Mouse (Mus musculus) midbrain, embryonic 12.5 days (tissue): ENCODE data around the gene Nln. TPM values are rescaled to one million over a fixed set of nuclear protein-coding genes. Genes with fewer than 3 reads are reported as not detected.

ENCODE experiments used
- ATAC-seq: fragments of 200-750 bp; cut with Nextera tagmentation; 2 replicates; pipeline ENCODE4 v1.8.0; 2017; ENCODE audit warnings: low read depth, moderate TSS enrichment, moderate library complexity; ENCODE audit not compliant: low FRiP score
- H3K27ac ChIP-seq: fragments of 300-500 bp; sonication (generic); replicated peaks from 2 replicates; pipeline ENCODE4 v1.5.1; 2016; ENCODE audit warnings: mild to moderate bottlenecking
- H3K27me3 ChIP-seq: fragments of 300-500 bp; sonication (generic); 2 replicates; pipeline ENCODE4 v1.6.1; 2016; ENCODE audit warnings: mild to moderate bottlenecking
- H3K36me3 ChIP-seq: fragments of 300-500 bp; sonication (generic); 2 replicates; pipeline ENCODE4 v1.6.1; 2016
- H3K4me1 ChIP-seq: fragments of 300-500 bp; sonication (generic); 2 replicates; pipeline ENCODE4 v1.6.1; 2016
- H3K4me2 ChIP-seq: fragments of 300-500 bp; sonication (generic); replicated peaks from 2 replicates; pipeline ENCODE4 v1.6.1; 2016; ENCODE audit warnings: mild to moderate bottlenecking, moderate library complexity
- H3K4me3 ChIP-seq: fragments of 300-500 bp; sonication (generic); 2 replicates; pipeline ENCODE4 v1.5.1; 2016; ENCODE audit warnings: mild to moderate bottlenecking
- H3K9ac ChIP-seq: fragments of 300-500 bp; sonication (generic); replicated peaks from 2 replicates; pipeline ENCODE4 v1.6.1; 2016; ENCODE audit warnings: mild to moderate bottlenecking, moderate library complexity
- H3K9me3 ChIP-seq: fragments of 300-500 bp; sonication (generic); 2 replicates; pipeline ENCODE4 v1.6.1; 2016; ENCODE audit warnings: mild to moderate bottlenecking
- WGBS: fragments of 180-500 bp; shearing (Covaris S2); methylation state at CpG from one replicate; pipeline ENCODE4 v1.1.7; 2016; 5-methylcytosine and 5-hydroxymethylcytosine counted together
- polyA plus RNA-seq: library from polyadenylated mRNA; unstranded; fragments of >200 nt; fragmentation: Nextera tagmentation; extraction: Ambion mirVana; gene quantifications from 2 replicates; pipeline ENCODE4 v1.2.1, GENCODE M21; 2016

Gene Nln
- polyA plus RNA-seq, 1 experiment from 2014 or later: 27.4 TPM

DNA sequence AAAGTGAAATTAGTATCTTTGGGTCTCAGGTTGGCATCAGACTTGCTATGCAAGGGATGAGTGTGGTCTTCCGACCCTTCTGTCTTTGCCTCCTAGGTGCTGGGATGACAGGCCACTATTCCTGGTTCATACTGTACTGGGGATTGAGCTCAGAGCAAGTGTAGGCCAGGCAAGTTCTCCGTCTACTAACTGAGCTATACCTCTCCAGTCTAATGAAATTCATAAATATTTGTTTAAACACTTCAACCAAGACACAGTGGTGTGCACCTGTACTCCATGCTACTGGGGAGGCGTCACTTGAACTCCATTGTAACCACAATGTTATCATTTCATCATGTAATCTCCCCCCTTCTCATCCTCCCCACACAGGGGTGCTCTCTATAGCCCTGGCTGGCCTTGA is 82.9 kb downstream of the Nln start:
- WGBS: 88% methylated on average over 3 of the region's 3 CpGs
- no peak for ATAC-seq
- no peak overlapping the region for H3K9ac ChIP-seq

DNA sequence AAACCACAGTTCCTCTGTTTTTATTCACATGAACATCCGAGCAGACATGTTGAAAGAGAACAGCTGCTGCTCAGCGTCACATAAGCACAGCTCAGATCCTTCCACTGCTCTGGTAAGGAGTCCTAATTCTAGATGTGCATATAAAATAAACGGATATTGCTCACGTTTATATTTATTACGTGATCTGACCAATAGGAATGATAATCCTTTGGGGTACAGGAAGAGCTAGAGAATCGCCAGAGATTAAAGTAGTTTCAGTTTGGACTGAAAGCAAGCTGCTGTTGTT is 83.8 kb downstream of the Nln start:
- Histone ChIP-seq H3K36me3 (no peaks in the 10 kb centered on the region), H3K4me2 (no peak overlapping the region), H3K27ac (no peak overlapping the region; the same call in 1 of the 2 replicates), H3K4me3 (no peak overlapping the region), H3K9ac (no peak overlapping the region), H3K4me1 (no peaks in the 10 kb centered on the region), H3K9me3 (no peaks in the 10 kb centered on the region), H3K27me3 (peaks cover 20% of the 10 kb centered on the region)
- no peak for ATAC-seq
- 74% methylated on average over 6 of the region's 6 CpGs for WGBS

More for the DNA sequence above, 82.9 kb downstream of the Nln start:
- Histone ChIP-seq H3K4me2 (no peak overlapping the region), H3K4me3 (no peak overlapping the region), H3K27ac (no peak overlapping the region), H3K9me3 (no peaks in the 10 kb centered on the region), H3K4me1 (no peaks in the 10 kb centered on the region), H3K36me3 (no peaks in the 10 kb centered on the region), H3K27me3 (peaks cover 11% of the 10 kb centered on the region)

DNA sequence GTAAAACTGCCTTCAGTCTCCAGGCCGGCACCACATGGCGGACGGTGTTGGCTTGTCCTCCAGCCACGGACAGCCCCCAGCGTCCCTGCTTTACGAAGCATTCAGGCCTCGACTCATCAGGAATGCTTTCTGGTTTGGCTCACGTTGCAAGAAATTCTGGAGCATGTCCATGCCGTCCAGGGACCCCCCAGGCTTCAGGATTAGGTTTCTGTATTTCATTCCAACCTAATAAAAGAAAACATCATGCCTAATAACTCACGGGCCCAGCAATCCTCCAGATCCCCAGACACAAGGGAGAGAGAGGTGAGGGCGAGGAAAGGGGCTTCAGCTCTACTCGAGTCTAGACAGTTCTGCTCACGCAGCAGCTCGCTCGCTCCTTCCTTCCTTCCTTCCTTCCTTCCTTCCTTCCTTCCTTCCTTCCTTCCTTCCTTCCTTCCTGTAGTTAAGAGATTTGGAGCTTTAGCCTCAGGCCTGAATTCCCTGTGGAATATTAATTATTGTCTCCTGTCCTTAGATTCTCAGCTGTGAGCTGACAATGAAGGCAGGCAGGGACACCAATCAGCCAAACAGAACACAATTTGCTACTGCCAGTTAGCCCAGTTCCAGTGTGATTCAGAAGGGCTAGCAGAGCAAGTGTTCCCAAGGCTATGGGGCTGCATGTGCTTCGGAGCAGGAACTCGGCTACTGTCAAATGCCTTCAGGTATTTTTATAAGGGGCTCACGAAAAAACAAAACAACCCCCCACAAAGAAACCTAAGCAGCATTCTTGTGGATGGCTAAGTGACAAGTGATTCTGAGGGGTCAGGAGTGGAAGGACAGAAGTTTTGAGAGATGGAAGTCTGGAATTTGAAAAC is 84.3 kb downstream of the Nln start:
- H3K36me3 ChIP-seq: peaks cover 3% of the 10 kb centered on the region; the same call in 1 of the 2 replicates
- peak overlapping the region; percentile 26; the same call in 1 of the 2 replicates for H3K27ac ChIP-seq
- H3K4me3 ChIP-seq: no peak overlapping the region
- no peaks in the 10 kb centered on the region for H3K9me3 ChIP-seq
- peaks cover 22% of the 10 kb centered on the region for H3K27me3 ChIP-seq
- no peak overlapping the region for H3K4me2 ChIP-seq
- no peak overlapping the region for H3K9ac ChIP-seq
- ATAC-seq: no peak
- no peaks in the 10 kb centered on the region for H3K4me1 ChIP-seq
- WGBS: 55% methylated on average over 18 of the region's 18 CpGs

DNA sequence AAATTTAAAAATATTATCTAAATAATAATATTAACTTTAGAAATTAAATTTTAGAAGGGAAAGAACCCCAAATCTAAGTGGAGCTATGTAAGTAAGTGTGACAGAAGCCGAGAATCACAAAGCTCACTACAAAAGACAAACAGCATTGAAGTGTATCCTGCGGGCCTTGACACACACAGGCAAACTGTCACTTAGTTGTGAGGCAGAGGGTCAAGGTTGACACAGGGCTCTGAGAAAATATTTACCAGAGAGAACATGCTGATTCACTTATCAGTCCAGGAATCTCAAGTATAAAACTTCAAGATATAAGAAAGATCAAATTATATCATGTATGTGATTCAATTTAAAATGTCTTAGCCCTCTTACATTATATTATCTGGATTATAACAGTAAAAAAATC is 85.1 kb downstream of the Nln start:
- no peak for ATAC-seq
- no peak overlapping the region for H3K4me2 ChIP-seq
- H3K4me1 ChIP-seq: no peaks in the 10 kb centered on the region
- peaks cover 7% of the 10 kb centered on the region; the same call in 1 of the 2 replicates for H3K36me3 ChIP-seq
- 72% methylated on average over 2 of the region's 2 CpGs for WGBS
- H3K9ac ChIP-seq: no peak overlapping the region
- H3K4me3 ChIP-seq: no peak overlapping the region
- H3K27ac ChIP-seq: no peak overlapping the region
- no peaks in the 10 kb centered on the region for H3K9me3 ChIP-seq
- H3K27me3 ChIP-seq: peaks cover 24% of the 10 kb centered on the region

DNA sequence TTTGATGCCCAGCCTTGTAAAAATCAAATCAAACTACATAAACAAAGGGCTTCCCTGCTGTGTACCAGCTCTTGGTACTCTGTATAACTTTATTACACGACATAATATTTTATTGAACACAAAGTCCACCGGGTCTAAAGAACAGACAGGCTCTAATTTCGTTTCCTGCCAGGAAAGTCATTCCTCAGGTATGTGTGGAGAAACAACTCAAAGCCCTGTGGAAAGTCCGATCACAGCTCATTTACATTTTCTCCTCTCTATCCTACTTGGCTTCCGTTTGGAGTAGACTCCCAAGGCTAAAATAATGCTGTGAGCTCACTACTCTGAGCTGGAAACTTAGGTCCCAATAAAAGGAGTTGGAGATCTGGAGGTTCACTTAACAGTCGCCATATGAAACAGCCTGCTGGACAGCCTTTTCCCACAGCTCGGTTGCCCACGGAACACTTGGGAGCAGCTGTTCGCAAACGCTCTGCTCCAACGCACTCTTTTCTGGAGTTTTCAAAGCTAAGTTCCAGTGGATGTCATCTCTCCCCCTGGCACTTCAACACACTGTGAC is 86.0 kb downstream of the Nln start:
- peaks cover 24% of the 10 kb centered on the region for H3K27me3 ChIP-seq
- H3K9ac ChIP-seq: no peak overlapping the region
- no peak overlapping the region for H3K27ac ChIP-seq
- 0 out of 2 replicates have a peak, but pooled peaks cover 4% of the 10 kb centered on the region for H3K4me1 ChIP-seq
- WGBS: 76% methylated on average over 11 of the region's 11 CpGs
- peaks cover 7% of the 10 kb centered on the region; the same call in 1 of the 2 replicates for H3K36me3 ChIP-seq
- no peak overlapping the region for H3K4me2 ChIP-seq
- no peak overlapping the region for H3K4me3 ChIP-seq
- no peaks in the 10 kb centered on the region for H3K9me3 ChIP-seq
- no peak for ATAC-seq

DNA sequence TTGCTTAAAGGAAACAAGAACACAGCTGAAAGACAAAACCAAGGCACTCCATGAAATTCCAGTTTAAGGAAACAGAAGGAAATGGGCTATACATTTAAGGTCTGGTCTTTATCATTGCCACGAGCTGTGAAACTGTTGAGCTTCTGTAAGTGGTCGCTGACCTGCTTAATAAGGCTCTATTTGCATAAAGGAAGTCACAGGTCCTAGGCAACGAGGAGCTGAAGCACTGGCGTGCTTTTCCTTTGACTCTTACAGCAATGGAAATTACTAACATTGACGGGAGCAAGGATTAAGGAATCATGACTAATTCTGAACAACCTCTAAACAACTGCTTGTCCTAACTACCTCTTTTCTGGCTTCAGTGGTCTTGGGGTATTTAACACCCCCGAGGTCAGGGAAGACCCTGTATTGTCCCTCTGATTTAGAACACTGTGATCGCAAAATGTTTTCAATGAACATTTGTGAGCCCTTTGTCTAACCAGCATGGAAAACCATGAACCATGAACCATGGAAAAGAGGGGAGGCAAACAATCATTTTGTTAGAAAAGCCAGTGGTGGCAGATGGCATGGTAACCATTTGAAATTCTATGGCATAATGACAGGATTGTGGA is 90.8 kb downstream of the Nln start:
- Histone ChIP-seq H3K4me1 (peaks cover 9% of the 10 kb centered on the region; the same call in 1 of the 2 replicates), H3K9ac (no peak overlapping the region), H3K27me3 (peaks cover 53% of the 10 kb centered on the region), H3K4me2 (no peak overlapping the region), H3K4me3 (no peak overlapping the region), H3K27ac (no peak overlapping the region), H3K9me3 (no peaks in the 10 kb centered on the region), H3K36me3 (peaks cover 7% of the 10 kb centered on the region; the same call in 1 of the 2 replicates)
- peak; percentile 45; the same call in 1 of the 2 replicates for ATAC-seq
- WGBS: 16% methylated on average over 7 of the region's 7 CpGs

DNA sequence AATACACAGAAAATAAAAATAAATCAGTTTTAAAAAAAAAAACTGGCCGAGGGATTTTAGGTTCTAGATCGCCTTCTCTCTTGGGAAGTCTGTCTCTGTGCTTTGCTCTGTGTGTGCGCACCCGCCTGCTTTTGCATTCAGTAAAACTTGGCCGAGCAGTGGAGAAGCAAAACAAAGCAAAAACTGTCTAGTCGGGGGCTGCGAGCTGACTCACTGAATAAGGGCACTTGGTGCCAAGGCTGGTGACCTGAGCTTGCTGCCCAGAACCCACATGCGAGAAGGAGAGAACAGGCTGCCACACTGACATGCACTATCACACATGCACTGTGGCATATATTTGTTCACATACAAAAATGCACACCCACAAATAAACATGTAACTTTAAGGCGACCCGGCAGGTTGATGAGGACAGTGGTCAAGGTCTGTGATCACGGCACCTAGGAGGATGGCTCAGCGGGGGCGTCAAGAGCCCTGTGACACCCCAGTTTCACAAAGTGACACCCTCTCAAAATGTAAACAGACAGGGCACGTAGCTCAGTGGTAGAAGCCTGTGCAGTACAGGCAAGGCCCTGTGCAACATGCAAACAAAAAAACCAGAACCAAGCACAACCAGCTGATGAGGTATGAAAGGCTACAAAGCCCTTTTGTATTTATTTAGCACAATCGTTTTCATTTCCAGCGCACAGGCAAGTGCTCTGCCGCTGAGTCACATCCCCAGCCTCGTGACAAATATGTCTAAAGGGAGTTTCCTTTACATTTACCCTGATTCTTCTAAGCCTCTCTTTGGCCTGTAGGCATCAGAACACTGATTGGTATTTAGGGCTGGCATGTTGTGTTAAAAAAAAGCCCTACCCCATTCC is 93.9 kb downstream of the Nln start:
- no peak overlapping the region for H3K4me3 ChIP-seq
- no peak overlapping the region for H3K9ac ChIP-seq
- WGBS: 90% methylated on average over 18 of the region's 18 CpGs
- no peak overlapping the region for H3K27ac ChIP-seq
- no peak overlapping the region for H3K4me2 ChIP-seq
- peaks cover 7% of the 10 kb centered on the region; the same call in 1 of the 2 replicates for H3K36me3 ChIP-seq
- H3K4me1 ChIP-seq: peaks cover 11% of the 10 kb centered on the region; the same call in 1 of the 2 replicates
- ATAC-seq: no peak
- no peaks in the 10 kb centered on the region for H3K9me3 ChIP-seq
- H3K27me3 ChIP-seq: peaks cover 41% of the 10 kb centered on the region

DNA sequence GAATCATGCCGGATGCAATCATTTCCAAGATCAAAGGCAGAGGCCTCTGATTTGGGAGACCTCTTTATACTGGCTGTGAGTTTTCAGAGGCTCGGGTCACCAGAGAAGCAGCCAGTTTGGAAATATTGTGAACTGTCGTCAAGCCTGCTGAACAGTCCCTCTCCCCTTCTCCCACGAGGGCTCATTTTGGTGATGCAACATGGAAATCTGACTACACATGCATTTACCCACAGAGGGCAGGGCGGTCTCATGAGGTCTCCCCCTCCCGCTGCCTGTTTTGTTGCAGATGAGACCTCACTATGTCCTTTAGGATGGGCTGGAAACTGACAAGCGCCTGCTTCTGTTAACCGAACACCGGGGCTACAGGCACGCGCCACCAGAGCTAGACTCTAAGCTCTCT is 95.4 kb downstream of the Nln start:
- H3K9me3 ChIP-seq: no peaks in the 10 kb centered on the region
- H3K27me3 ChIP-seq: peaks cover 38% of the 10 kb centered on the region
- H3K4me2 ChIP-seq: no peak overlapping the region
- ATAC-seq: no peak
- no peak overlapping the region for H3K27ac ChIP-seq
- no peak overlapping the region for H3K9ac ChIP-seq
- peaks cover 11% of the 10 kb centered on the region; the same call in 1 of the 2 replicates for H3K4me1 ChIP-seq
- no peak overlapping the region for H3K4me3 ChIP-seq
- WGBS: 85% methylated on average over 11 of the region's 11 CpGs
- H3K36me3 ChIP-seq: no peaks in the 10 kb centered on the region

DNA sequence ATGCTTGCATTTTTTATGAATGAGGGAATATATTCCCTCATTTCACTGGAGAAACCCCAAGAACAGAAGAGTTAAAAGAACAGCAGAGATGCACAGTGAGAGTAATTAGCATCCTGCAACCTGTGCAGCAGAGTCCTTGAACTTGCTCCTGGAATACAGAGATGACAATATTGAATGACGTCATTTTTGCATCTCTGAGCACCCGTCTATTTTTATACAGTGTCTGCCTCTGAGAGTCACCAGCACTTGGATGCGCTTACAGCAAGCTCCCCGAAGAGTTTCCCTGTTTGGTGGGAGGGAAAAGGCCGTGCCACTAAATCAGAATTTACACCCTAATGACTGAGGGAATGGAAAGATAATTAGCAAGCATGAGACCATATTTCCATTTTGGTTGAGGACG is 96.0 kb downstream of the Nln start:
- Histone ChIP-seq H3K4me3 (no peak overlapping the region), H3K9me3 (no peaks in the 10 kb centered on the region), H3K9ac (no peak overlapping the region), H3K4me1 (peaks cover 7% of the 10 kb centered on the region; the same call in 1 of the 2 replicates), H3K4me2 (no peak overlapping the region), H3K27ac (no peak overlapping the region), H3K27me3 (peaks cover 38% of the 10 kb centered on the region), H3K36me3 (no peaks in the 10 kb centered on the region)
- no peak for ATAC-seq
- 72% methylated on average over 6 of the region's 6 CpGs for WGBS

DNA sequence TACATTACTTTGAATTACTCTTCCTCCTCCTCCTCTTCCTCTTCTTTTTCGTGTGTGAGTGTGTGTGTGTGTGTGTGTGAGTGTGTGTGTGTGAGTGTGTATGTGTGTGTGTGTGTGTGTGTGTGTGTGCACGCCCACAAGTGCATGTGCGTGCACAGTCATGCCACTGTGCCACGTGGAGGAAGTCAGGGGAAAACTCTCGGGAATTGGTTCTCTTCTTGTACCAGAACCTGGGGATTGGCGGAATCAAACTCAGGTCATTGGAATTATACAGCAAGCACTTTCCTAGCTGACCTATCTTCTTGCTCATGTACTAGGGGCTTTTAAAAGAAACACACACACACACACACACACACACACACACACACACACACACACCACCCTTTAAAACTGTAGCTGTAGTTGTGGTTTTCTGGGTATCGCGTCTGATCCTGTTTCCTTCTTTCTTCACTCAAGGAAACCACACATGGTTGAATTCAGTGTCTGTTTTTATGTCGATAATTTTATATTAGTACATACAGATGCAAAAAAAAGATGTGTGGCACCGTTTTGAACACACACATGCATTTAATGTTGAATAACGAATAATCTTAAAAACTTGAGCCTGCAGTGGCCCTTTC is 97.1 kb downstream of the Nln start:
- Histone ChIP-seq H3K4me3 (no peak overlapping the region), H3K9me3 (no peaks in the 10 kb centered on the region), H3K27ac (no peak overlapping the region), H3K27me3 (peaks cover 37% of the 10 kb centered on the region), H3K4me2 (no peak overlapping the region), H3K4me1 (peaks cover 3% of the 10 kb centered on the region; the same call in 1 of the 2 replicates), H3K9ac (no peak overlapping the region), H3K36me3 (no peaks in the 10 kb centered on the region)
- WGBS: 91% methylated on average over 11 of the region's 11 CpGs
- ATAC-seq: no peak

DNA sequence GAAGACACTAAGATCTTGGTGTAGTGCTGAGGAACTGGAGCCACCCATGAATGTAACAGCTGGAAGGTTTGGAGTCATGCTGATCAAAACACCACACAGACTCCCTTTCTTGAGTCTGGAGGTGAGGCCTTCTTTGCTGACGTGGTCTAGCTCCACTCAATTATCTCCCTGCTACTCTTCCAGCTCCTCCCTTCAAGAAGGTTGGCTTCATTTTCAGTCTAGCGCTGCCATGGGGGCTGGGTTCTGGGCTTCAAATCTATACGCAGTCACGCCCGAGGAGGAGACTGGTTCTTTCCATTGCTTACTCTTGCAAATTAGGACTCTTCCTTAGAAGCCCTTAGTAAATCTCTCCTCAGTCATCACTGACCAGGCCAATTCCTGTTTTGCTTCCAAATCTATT is 98.1 kb downstream of the Nln start:
- Histone ChIP-seq H3K9me3 (no peaks in the 10 kb centered on the region), H3K4me2 (no peak overlapping the region), H3K27ac (no peak overlapping the region), H3K4me1 (peaks cover 3% of the 10 kb centered on the region; the same call in 1 of the 2 replicates), H3K36me3 (no peaks in the 10 kb centered on the region), H3K27me3 (peaks cover 26% of the 10 kb centered on the region), H3K4me3 (no peak overlapping the region), H3K9ac (no peak overlapping the region)
- ATAC-seq: no peak
- 90% methylated on average over 5 of the region's 5 CpGs for WGBS
